Mouse (Mus musculus) heart, embryonic 16.5 days (tissue): ENCODE results near the gene Smtnl2. TPM values are rescaled to one million over a fixed set of nuclear protein-coding genes. Genes with fewer than 3 reads are reported as not detected.

Experiments
- ATAC-seq: fragments of 200-750 bp; cut with Nextera tagmentation; replicated peaks from 2 replicates; pipeline ENCODE4 v1.8.0; 2017; ENCODE audit warnings: moderate number of reproducible peaks; ENCODE audit not compliant: insufficient read depth, low FRiP score; ENCODE audit errors: extremely low read depth
- H3K27ac ChIP-seq: fragments of 300-500 bp; sonication (generic); 2 replicates; pipeline ENCODE4 v1.5.1; 2014; ENCODE audit warnings: mild to moderate bottlenecking, low read length, control low read depth, moderate library complexity
- H3K27me3 ChIP-seq: fragments of 300-500 bp; sonication (generic); 2 replicates; pipeline ENCODE4 v1.6.1; 2014; ENCODE audit warnings: low read length, mixed read lengths; ENCODE audit not compliant: control insufficient read depth, insufficient read depth
- H3K36me3 ChIP-seq: fragments of 300-500 bp; sonication (generic); 2 replicates; pipeline ENCODE4 v1.6.1; 2014; ENCODE audit not compliant: control insufficient read depth, insufficient read depth
- H3K4me1 ChIP-seq: fragments of 300-500 bp; sonication (generic); 2 replicates; pipeline ENCODE4 v1.6.1; 2014; ENCODE audit warnings: low read length, mixed read lengths; ENCODE audit not compliant: control insufficient read depth, insufficient read depth
- H3K4me2 ChIP-seq: fragments of 300-500 bp; sonication (generic); 2 replicates; pipeline ENCODE4 v1.6.1; 2014; ENCODE audit warnings: low read depth, mild to moderate bottlenecking, control low read depth, low read length
- H3K4me3 ChIP-seq: fragments of 300-500 bp; sonication (generic); 2 replicates; pipeline ENCODE4 v1.5.1; 2014; ENCODE audit warnings: mild to moderate bottlenecking, control low read depth, low read length
- H3K9ac ChIP-seq: fragments of 300-500 bp; sonication (generic); 2 replicates; pipeline ENCODE4 v1.6.1; 2014; ENCODE audit warnings: low read length, control low read depth
- H3K9me3 ChIP-seq: fragments of 300-500 bp; sonication (generic); replicated peaks from 2 replicates; pipeline ENCODE4 v1.6.1; 2016; ENCODE audit warnings: low read length; ENCODE audit not compliant: control insufficient read depth
- WGBS: fragments of 180-500 bp; shearing (Covaris S2); extraction: QIAGEN DNeasy Blood & Tissue Kit; methylation state at CpG from one replicate; pipeline ENCODE4 v1.1.7; 2014; 5-methylcytosine and 5-hydroxymethylcytosine counted together
- polyA plus RNA-seq: library from polyadenylated mRNA; unstranded; fragments of >200 nt; fragmentation: Nextera tagmentation; extraction: Ambion mirVana; gene quantifications from 2 replicates; pipeline ENCODE4 v1.2.1, GENCODE M21; 2015

The Smtnl2 gene
- polyA plus RNA-seq: 115 and 121 TPM in 2 replicates

DNA sequence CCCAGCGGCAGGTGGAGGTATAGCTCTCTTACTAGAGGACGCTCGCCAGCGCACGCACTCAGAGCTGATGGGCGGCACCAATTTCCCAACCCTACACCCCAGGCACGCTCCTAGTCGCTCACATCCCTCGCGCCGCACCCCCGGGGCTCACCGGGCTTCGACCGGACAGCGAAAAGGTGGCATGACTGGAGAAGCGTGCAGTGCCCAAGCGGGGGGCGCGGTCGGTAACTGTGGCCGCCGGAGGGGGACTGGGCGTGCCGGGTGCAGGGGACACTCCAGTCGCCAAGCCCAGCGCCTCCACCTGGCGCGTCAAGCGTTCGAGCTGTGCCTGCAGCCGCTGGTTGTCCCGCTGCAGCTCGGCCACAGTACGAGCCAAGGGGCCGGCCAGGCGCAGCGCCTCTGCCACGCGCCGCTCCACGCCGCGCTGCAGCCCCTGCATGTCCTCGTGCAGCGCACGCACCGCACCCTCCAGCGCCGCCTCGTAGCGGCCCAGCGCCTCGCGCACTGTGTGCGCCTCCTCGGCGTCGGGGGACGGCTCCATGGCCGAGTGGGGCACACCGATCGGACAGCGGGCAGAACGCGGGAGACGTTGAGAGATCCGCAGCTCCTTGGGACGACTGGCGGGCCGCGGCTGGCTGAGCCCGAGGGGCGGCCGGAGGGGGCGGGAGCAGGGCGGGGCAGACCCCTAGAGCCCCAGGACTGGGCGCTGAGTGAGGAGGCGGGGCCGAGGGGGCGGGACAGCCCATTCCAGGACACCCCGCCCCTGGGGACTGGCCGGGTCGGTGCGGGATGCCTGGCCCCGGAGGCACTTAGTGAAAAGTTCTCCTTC is at the start of gene Smtnl2:
Gene Smtnl2 (minus strand): TSS at position 621 of the 829 bp plus-strand sequence.
- Histone ChIP-seq H3K36me3 (no peaks in the 10 kb centered on the region), H3K4me1 (peaks cover 79% of the 10 kb centered on the region), H3K27ac (peak within 1 kb of the TSS; percentile 89), H3K4me3 (peak within 1 kb of the TSS; percentile 80), H3K4me2 (peak within 1 kb of the TSS; percentile 91), H3K27me3 (no peaks in the 10 kb centered on the region), H3K9me3 (no peaks in the 10 kb centered on the region), H3K9ac (peak within 1 kb of the TSS; percentile 90)
- WGBS: under 1% methylated on average over 84 of the region's 86 CpGs
- peak; percentile 85 for ATAC-seq

GRCm38 (mm10) chr11:72458502-72458901 is 47.0 kb upstream of the Smtnl2 start:
- Histone ChIP-seq H3K27ac (peak overlapping the region; percentile 84), H3K9ac (no peak overlapping the region; the same call in 1 of the 2 replicates), H3K27me3 (no peaks in the 10 kb centered on the region), H3K4me1 (peaks cover 14% of the 10 kb centered on the region), H3K9me3 (no peaks in the 10 kb centered on the region), H3K4me2 (no peak overlapping the region; the same call in 1 of the 2 replicates), H3K4me3 (no peak overlapping the region), H3K36me3 (no peaks in the 10 kb centered on the region)
- 0 out of 2 replicates have a peak, but pooled peaks have one; percentile 11 for ATAC-seq
- 35% methylated on average over 3 of the region's 3 CpGs for WGBS

GRCm38 (mm10) chr11:72457995-72458496 is 46.5 kb upstream of the Smtnl2 start:
- Histone ChIP-seq H3K9ac (no peak overlapping the region), H3K27ac (peak overlapping the region; percentile 84), H3K4me2 (no peak overlapping the region; the same call in 1 of the 2 replicates)

DNA sequence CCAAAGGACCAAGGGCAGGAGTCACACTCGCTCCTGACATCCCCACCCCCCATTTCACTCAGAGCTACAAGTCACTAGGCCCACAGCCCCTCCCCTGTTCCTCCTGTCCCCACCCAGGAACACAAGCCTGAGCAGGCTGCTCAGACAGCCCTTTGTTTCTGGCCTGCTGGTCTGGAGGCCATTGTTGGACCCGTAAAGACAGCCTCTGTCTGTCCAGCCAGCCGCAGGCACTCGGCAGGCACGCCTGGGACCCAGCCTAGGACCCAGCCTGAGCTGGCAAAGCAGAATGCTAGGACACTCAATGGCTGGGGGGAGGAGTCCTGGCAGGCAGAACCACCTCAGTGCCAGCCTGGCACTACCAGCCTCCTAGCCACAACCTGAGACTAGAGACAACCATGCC is 44.2 kb upstream of the Smtnl2 start:
- ATAC-seq: no peak
- no peak overlapping the region for H3K9ac ChIP-seq
- no peak overlapping the region for H3K27ac ChIP-seq
- H3K9me3 ChIP-seq: no peaks in the 10 kb centered on the region
- peaks cover 14% of the 10 kb centered on the region for H3K4me1 ChIP-seq
- WGBS: 77% methylated on average over 5 of the region's 5 CpGs
- no peaks in the 10 kb centered on the region for H3K27me3 ChIP-seq
- H3K4me2 ChIP-seq: no peak overlapping the region
- H3K36me3 ChIP-seq: peaks cover 19% of the 10 kb centered on the region
- H3K4me3 ChIP-seq: no peak overlapping the region

More at GRCm38 (mm10) chr11:72457995-72458496, 46.5 kb upstream of the Smtnl2 start:
- Histone ChIP-seq H3K36me3 (no peaks in the 10 kb centered on the region), H3K27me3 (no peaks in the 10 kb centered on the region), H3K4me1 (peaks cover 14% of the 10 kb centered on the region), H3K4me3 (no peak overlapping the region), H3K9me3 (no peaks in the 10 kb centered on the region)
- peak; percentile 87 for ATAC-seq
- 47% methylated on average over 12 of the region's 12 CpGs for WGBS

- no peaks in the 10 kb centered on the region for H3K27me3 ChIP-seq
- H3K4me3 ChIP-seq: no peak overlapping the region
- H3K9ac ChIP-seq: no peak overlapping the region
- H3K9me3 ChIP-seq: no peaks in the 10 kb centered on the region
- peaks cover 43% of the 10 kb centered on the region for H3K36me3 ChIP-seq
- WGBS: 53% methylated on average over 15 of the region's 15 CpGs
- no peak overlapping the region for H3K4me2 ChIP-seq
- no peak overlapping the region for H3K27ac ChIP-seq
- no peak for ATAC-seq
- peaks cover 1% of the 10 kb centered on the region for H3K4me1 ChIP-seq
Observed at GRCm38 (mm10) chr11:72453105-72453953, 41.8 kb upstream of the Smtnl2 start.

- Histone ChIP-seq H3K36me3 (peaks cover 54% of the 10 kb centered on the region), H3K9me3 (no peaks in the 10 kb centered on the region), H3K27ac (no peak overlapping the region), H3K4me3 (no peak overlapping the region), H3K27me3 (no peaks in the 10 kb centered on the region), H3K4me1 (no peaks in the 10 kb centered on the region), H3K4me2 (no peak overlapping the region), H3K9ac (no peak overlapping the region)
- ATAC-seq: no peak
- WGBS: 81% methylated on average over 3 of the region's 3 CpGs
Observed at GRCm38 (mm10) chr11:72452140-72452665, 40.7 kb upstream of the Smtnl2 start.

GRCm38 (mm10) chr11:72447475-72447874 is 36.0 kb upstream of the Smtnl2 start:
- 66% methylated on average over 8 of the region's 8 CpGs for WGBS
- H3K36me3 ChIP-seq: peaks cover 97% of the 10 kb centered on the region
- H3K4me3 ChIP-seq: no peak overlapping the region
- no peaks in the 10 kb centered on the region for H3K9me3 ChIP-seq
- H3K9ac ChIP-seq: no peak overlapping the region
- H3K27ac ChIP-seq: no peak overlapping the region
- ATAC-seq: no peak
- H3K27me3 ChIP-seq: no peaks in the 10 kb centered on the region
- no peak overlapping the region for H3K4me2 ChIP-seq
- peaks cover under 1% of the 10 kb centered on the region for H3K4me1 ChIP-seq

- Histone ChIP-seq H3K4me2 (no peak overlapping the region), H3K4me3 (no peak overlapping the region), H3K36me3 (peaks cover 87% of the 10 kb centered on the region), H3K9ac (no peak overlapping the region), H3K27ac (no peak overlapping the region), H3K4me1 (peaks cover 9% of the 10 kb centered on the region), H3K27me3 (no peaks in the 10 kb centered on the region), H3K9me3 (no peaks in the 10 kb centered on the region)
- no peak for ATAC-seq
- 91% methylated on average over 6 of the region's 6 CpGs for WGBS
Observed at GRCm38 (mm10) chr11:72446311-72447105, 35.0 kb upstream of the Smtnl2 start.
